Mouse (Mus musculus) right cerebral cortex, postnatal 36 days (tissue): ENCODE results near the gene Odaph.

ENCODE experiments used
- DNase-seq, 2 experiments: peaks; one replicate each; pipeline ENCODE4 v3.0.0; 2022; ENCODE audit warnings: low spot score in 2 of 2, mixed read lengths in 1 of 2

The Odaph gene

DNA sequence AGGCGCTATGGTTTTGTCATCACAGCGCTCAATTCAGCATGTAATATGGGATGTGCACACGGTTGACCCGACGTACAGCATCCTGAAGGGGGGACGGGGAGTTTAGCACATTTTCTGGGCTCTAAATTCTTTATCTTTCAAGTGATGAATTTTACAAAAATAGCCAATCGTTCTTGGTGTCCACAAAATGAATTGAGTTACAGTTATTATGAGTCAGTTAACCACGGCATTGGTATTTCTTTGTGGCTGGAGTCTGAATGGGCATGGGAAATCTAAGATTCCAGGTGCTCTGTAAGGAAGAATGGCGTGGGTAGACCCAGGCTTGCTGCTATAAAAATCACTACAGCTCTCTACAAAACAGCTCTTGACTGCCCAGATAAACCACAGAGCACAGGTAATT, 2.0 kb downstream of the Odaph start:
- DNase-seq, result no peak

DNA sequence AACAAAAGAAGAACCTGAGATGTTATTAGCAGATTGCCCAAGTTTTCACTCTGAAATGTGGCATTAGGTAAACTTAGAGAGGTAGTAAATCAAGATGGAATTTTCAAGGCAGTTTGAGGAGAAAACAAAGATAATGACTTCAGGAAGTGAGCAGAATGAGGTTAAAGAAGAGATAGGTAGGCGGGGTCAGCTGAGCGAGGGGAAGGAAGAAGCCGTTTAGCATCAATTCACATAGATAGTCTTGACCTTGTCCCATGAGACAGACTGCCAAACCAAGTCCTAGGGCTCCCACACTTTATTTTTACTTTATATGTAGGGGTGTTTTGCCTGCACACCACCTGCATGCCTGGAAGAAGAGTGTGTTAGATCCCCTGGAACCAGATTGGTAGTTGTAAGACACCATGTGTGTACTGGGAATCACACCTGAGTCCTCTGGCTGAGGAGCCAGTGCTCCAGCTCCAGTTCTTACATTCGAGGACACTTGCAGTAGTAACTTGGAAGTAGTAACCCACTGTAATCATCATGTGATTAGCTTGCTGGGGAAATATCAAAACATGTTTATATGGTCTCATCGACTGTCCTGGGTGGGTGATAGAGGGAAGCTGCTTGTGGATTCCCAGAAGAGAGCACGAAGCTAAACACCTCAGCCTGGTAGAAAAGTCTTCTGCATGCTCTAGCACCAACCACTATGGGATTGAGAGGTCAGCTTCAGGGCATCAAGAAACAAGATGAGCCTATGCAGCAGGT, 4.1 kb downstream of the Odaph start:
- no peak for DNase-seq

DNA sequence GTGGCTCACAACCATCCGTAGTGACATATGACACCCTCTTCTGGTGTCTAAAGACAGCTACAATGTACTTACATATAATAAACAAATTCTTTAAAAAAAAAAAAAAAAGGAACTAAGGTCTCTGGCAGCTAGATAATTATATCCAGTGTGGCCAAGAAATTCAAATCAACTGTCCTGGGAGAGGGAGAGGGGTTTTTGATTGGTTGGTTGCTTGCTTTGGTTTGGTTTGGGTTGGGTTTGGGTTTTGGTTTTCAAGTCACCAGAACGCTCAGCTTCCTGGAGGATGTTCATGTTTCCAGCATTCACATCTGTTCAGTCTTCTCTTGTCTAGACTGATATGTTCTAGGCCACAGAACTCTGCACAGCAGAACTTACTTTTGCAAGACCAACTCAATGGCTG, 5.8 kb downstream of the Odaph start:
- no peak for DNase-seq

DNA sequence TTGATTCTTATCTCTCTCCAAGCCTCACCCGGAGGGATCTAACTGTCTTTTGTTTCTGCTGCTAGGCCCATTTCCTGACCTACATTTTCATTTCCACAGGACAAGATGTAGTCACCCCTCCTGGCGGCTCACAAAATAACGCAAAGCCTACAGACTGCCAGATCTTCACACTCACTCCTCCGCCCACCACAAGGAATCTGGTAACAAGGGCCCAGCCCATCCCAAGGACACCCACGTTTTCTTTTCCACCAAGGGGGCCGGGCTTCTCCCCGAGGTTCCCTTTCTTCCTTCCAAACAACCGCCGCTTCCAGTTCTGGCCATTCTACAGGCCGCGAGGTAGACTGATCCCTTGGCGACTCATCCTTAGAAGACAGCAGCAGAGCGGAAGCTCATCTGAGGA, 7.3 kb downstream of the Odaph start:
- DNase-seq, result peak; percentile 34 to 63

DNA sequence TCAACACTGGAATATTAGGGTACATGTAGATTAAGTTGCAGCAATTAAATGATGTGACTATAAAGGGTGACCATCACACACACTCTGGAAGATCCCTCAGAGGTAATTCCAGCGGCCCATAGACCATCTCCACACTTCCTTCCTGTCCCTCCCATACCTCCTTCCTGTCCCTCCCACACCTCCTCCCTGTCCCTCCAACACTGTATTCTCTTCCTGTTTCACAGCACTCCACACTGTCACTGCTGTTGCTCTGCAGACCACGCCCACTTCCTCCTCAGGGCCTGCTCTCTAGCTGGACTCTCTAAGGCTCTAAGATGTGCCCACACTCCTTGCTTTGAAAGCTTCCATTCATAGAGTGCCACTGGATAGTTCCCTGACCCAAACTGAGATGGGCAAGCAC, 13.5 kb downstream of the Odaph start:
- no peak for DNase-seq

DNA sequence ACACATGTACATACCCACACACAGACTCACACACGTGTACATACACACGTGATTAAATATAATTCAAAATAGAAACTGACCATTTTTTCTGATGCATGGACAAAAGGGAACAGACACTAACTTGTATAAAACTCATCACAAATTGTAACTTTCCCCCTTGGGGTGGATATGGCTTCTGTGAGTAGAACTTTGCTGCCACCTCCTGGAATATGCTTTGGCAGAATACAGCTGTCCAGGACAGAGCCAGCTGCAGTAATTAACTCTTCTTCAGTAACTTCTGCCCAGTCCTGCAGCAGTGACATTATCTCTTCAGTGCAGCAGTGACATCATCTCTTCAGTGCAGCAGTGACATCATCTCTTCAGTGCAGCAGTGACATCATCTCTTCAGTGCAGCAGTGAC, 15.7 kb downstream of the Odaph start:
- DNase-seq, result no peak

DNA sequence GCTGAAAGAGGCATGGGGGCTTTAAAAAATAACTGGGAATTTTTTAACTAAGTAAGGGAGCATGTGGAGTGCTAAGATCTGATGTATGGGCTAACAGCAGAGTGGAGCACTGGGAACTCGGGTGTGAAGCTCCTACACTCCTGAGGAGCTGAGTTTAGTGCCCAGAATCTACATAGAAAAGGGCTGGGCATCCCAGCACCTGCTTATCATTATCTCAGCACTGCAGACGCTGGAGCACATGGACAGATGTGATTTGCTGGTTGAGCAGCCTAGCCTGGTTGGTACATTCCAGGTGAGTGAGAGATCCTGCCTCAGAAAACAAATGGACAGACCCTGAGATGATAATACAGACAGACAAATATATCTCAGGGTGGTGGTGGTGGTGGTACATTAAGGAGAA, 22.6 kb downstream of the Odaph start:
- no peak for DNase-seq

DNA sequence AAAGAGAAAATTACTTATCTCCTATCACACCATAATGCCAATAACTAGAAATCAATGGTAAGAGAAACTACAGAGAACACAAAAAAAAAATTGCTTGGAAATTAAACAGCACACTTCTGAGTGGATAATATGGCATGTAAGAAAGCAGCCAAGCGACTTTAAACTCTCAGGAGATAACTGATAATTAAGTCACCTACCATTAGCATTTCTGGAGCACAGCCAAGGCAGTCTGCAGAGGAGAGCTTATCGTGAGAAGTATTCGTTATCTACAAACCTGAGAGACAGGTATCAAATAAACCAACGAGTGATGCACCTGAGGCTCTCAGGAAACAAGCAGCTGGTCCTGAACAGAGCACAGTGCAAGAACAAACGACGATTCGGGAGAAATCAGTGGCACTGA, 24.5 kb downstream of the Odaph start:
- no peak for DNase-seq

DNA sequence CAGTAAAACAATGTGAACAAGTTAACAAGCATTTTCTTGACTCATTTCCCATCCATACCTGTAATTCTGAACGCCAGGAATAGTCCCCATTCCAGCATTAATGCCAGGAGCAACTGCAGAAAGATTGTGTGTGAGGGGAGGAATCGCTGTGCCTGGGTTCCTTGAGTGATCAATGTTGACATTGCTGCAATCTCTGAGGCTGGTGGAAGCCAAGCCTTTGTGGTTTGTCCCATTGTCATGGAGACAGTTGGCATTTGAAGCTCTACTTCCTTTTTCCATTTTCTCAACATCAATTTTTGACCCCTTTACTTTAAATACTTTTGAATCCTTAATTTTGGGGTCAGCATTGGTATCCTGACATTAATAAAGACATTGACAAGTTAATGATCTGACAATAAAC, 32.7 kb downstream of the Odaph start:
- no peak for DNase-seq

DNA sequence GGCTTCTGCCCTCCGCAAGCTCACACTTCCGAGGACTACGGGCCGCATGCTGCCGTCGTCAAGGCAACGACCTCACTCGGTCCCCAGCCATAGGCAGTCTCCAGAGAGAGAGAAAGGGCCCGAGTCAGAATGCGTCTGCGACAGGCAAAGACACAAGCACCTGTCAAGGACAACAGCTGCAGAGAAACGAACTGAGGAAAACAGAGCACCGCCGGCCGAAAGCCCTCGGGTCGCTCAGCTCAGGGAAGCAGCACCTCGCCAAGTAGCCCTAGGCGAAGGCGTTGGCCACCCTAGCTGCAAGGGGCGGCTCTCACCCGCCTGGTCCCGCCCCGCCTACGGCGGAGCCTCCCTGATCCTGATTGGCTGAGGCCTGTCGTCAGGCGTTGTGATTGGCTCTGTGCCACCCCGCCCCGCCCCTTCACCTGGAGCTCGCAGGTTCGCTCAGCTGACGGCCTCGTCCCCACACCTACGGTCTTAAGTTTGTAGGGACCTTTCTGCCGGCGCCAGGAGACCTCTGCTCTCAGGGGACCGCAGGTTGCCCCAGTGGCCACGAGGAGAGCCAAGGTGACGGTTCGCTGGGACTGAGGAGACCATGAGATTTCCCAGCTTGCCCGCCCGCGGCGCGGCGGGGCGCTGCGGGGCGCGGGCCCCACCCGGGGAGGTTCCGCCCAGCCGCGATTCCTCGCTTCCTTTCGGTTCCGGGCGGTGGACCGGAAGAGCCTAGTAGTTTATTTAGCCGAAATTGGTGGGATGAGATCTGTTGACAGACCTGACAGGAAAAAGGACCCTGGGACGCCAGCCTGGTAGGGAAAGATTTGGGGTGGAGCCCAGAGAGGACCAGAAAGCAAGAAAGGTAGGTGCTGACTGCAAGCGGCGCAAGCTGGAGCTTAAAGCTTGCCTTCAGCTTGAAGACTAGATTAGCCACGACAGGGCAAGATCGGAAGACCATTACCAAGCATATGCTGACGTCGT, 55.4 kb downstream of the Odaph start:
- DNase-seq, result peak; percentile 95

DNA sequence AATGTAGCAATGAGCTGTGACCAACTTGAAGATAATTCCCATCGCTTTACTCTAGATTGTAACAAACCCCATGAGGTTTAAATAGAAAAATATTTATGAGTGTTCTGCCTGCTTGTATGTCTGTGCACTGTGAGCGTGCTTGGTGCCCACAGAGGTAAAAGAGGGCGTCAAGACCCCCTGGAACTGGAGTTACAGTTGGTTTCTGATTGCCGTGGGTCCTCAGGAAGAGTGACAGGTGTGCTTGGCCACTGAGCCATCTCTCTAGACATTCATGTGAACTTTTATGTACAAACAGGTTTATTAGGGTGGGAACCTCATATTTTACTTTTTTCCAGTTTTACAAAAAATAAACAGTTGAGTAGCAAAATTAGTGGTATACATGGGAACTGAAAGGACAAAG, 56.5 kb downstream of the Odaph start, which contains the start of gene Cdkl2:
Gene Cdkl2 (minus strand): TSS at position 101 of the 400 bp plus-strand sequence.
- no peak for DNase-seq
